Comparison of ENCODE assay signal across 11 mouse cellular contexts in genomic region chr4:135069818-135070217, GRCm38 (mm10). TPM values are rescaled to one million over a fixed set of nuclear protein-coding genes. Genes with fewer than 3 reads are reported as not detected.
DNase-seq lines count a peak whose midpoint lies in the region; ATAC-seq and TF ChIP-seq lines count a peak whose summit lies in the region.
"Had no signal": no experiment of that assay in that cellular context is flagged by ENCODE, and none has a peak within 500 bp of the region (broad histone marks: within the 10 kb centered on the region; RNA-seq: fewer than 3 reads in every experiment).

No protein-coding gene starts in this region.

- H3K9me3 ChIP-seq in kidney, embryonic 14.5 days (ENCODE audit: control insufficient read depth, low read length) = no peaks in the 10 kb centered on the region
- H3K9me3 ChIP-seq in E14TG2a.4 (ENCODE audit: low read length) = no peaks in the 10 kb centered on the region
- H3K9me3 ChIP-seq in forebrain, embryonic 16.5 days (ENCODE audit: control insufficient read depth, low read length) = no peaks in the 10 kb centered on the region
- H3K9me3 ChIP-seq: heart, embryonic 15.5 days; neural tube, embryonic 13.5 days had no signal

- DNase-seq in kidney, postnatal 25 days = peak; percentile 4 to 50
- DNase-seq in heart, adult 9 months (ENCODE audit: low spot score in 2 of 2) = peak; percentile 42 to 66
- no peak for DNase-seq in retina, postnatal 1 day
- no peak for DNase-seq in embryo, embryonic 10.5 days (ENCODE audit: low spot score)
- DNase-seq: left cerebral cortex, postnatal 4 days had no signal

- H3K9ac ChIP-seq in kidney, embryonic 14.5 days (ENCODE audit: low read depth, low read length) = no peak overlapping the region
- no peak overlapping the region for H3K9ac ChIP-seq in forebrain, embryonic 16.5 days (replicated peaks; ENCODE audit: low read depth, low read length)
- H3K9ac ChIP-seq: heart, embryonic 15.5 days; neural tube, embryonic 13.5 days had no signal

- TF ChIP-seq CTCF in E14TG2a.4 (conservative IDR thresholded peaks at IDR 0.05; ENCODE audit: low read length) = no peak

- no peak for ATAC-seq in kidney, embryonic 14.5 days (ENCODE audit: low FRiP score, low TSS enrichment)
- ATAC-seq in megakaryocyte, adult 5-6 weeks (ENCODE audit: poor library complexity, severe bottlenecking) = peak; percentile 92
- no peak for ATAC-seq in forebrain, embryonic 16.5 days

- H3K4me1 ChIP-seq in kidney, embryonic 14.5 days (ENCODE audit: control insufficient read depth, insufficient read depth, low read length) = no peaks in the 10 kb centered on the region
- H3K4me1 ChIP-seq in E14TG2a.4 (replicated peaks; ENCODE audit: low read depth, low read length) = peaks cover 38% of the 10 kb centered on the region
- H3K4me1 ChIP-seq in forebrain, embryonic 16.5 days (replicated peaks; ENCODE audit: control insufficient read depth, insufficient read depth, low read length) = no peaks in the 10 kb centered on the region
- H3K4me1 ChIP-seq: neural tube, embryonic 13.5 days had no signal

- H3K4me3 ChIP-seq in kidney, embryonic 14.5 days (ENCODE audit: low read length) = no peak overlapping the region
- H3K4me3 ChIP-seq in E14TG2a.4 (replicated peaks; ENCODE audit: low read length) = peak overlapping the region; percentile 75
- no peak overlapping the region for H3K4me3 ChIP-seq in forebrain, embryonic 16.5 days (replicated peaks; ENCODE audit: low read length)
- H3K4me3 ChIP-seq: heart, embryonic 15.5 days; neural tube, embryonic 13.5 days had no signal

- H3K4me2 ChIP-seq in kidney, embryonic 14.5 days (replicated peaks; ENCODE audit: low read depth, low read length) = no peak overlapping the region
- no peak overlapping the region for H3K4me2 ChIP-seq in forebrain, embryonic 16.5 days (ENCODE audit: low read length)
- H3K4me2 ChIP-seq: heart, embryonic 15.5 days; neural tube, embryonic 13.5 days had no signal

- 75% methylated on average over 18 of the region's 18 CpGs for WGBS in kidney, embryonic 14.5 days
- 76% methylated on average over 18 of the region's 18 CpGs for WGBS in forebrain, embryonic 16.5 days

- no peaks in the 10 kb centered on the region for H3K36me3 ChIP-seq in kidney, embryonic 14.5 days (ENCODE audit: control insufficient read depth, insufficient read depth, low read length)
- no peaks in the 10 kb centered on the region for H3K36me3 ChIP-seq in E14TG2a.4 (ENCODE audit: insufficient read depth, low read length)
- H3K36me3 ChIP-seq in forebrain, embryonic 16.5 days (ENCODE audit: control insufficient read depth, insufficient read depth) = no peaks in the 10 kb centered on the region
- H3K36me3 ChIP-seq: heart, embryonic 15.5 days; neural tube, embryonic 13.5 days had no signal

- no peak overlapping the region for H3K27ac ChIP-seq in kidney, embryonic 14.5 days (ENCODE audit: low read depth, low read length)
- H3K27ac ChIP-seq in forebrain, embryonic 16.5 days (ENCODE audit: low read length) = no peak overlapping the region
- H3K27ac ChIP-seq: heart, embryonic 15.5 days; neural tube, embryonic 13.5 days had no signal

- no peaks in the 10 kb centered on the region for H3K27me3 ChIP-seq in kidney, embryonic 14.5 days (ENCODE audit: control insufficient read depth, insufficient read depth, low read length)
- no peaks in the 10 kb centered on the region; the same call in 1 of the 2 replicates for H3K27me3 ChIP-seq in E14TG2a.4 (ENCODE audit: insufficient read depth, low read length)
- no peaks in the 10 kb centered on the region for H3K27me3 ChIP-seq in forebrain, embryonic 16.5 days (replicated peaks; ENCODE audit: control insufficient read depth, insufficient read depth, low read length)
- H3K27me3 ChIP-seq: heart, embryonic 15.5 days; neural tube, embryonic 13.5 days had no signal

RNA-seq across cellular contexts. Expression of gene Runx3, which starts 50.6 kb away (rescaled TPM):
- 0.11 TPM in 1 of 2 replicates, not detected in the other for polyA plus RNA-seq in kidney, embryonic 14.5 days (2014; fragmentation: Nextera tagmentation; extraction: Ambion mirVana)
- total RNA-seq in megakaryocyte, adult 5-6 weeks (2015) = 18.1 and 20.8 TPM in 2 replicates
- 4.3 and 6.5 TPM in 2 replicates for total RNA-seq in megakaryocyte, adult 5-6 weeks (2017)
- not detected in 2 replicates for polyA plus RNA-seq in forebrain, embryonic 16.5 days (2015; fragmentation: Nextera tagmentation; extraction: Ambion mirVana)

Comparison
In these comparisons a context has a peak if more than half of its experiments do, and no peak if none do; other contexts are left out.
1. DNase-seq: peak in kidney, postnatal 25 days (2 of 2) and heart, adult 9 months (2 of 2); none in retina, postnatal 1 day (single experiment) and embryo, embryonic 10.5 days (single experiment).